Mouse (Mus musculus) liver, embryonic 14.5 days (tissue): Measurements from ENCODE around the gene Zfp618. TPM values are rescaled to one million over a fixed set of nuclear protein-coding genes. Genes with fewer than 3 reads are reported as not detected.

Experiments
- ATAC-seq: fragments of 200-750 bp; cut with Nextera tagmentation; 2 replicates; pipeline ENCODE4 v1.8.0; 2017; ENCODE audit warnings: moderate number of reproducible peaks, mild to moderate bottlenecking, moderate library complexity; ENCODE audit not compliant: insufficient read depth
- DNase-seq, 3 experiments: peaks; one replicate each; pipeline ENCODE4 v3.0.0-alpha.2; 2012 to 2013; ENCODE audit warnings: low read depth in 3 of 3, low spot score in 3 of 3
- H3K27ac ChIP-seq: fragments of 300-500 bp; sonication (generic); 2 replicates; pipeline ENCODE4 v1.5.1; 2014; ENCODE audit warnings: moderate library complexity, mild to moderate bottlenecking, control low read depth, inconsistent platforms
- H3K27me3 ChIP-seq: fragments of 300-500 bp; sonication (generic); 2 replicates; pipeline ENCODE4 v1.6.1; 2014; ENCODE audit warnings: mild to moderate bottlenecking, low read length, moderate library complexity; ENCODE audit not compliant: control insufficient read depth, insufficient read depth
- H3K36me3 ChIP-seq: fragments of 300-500 bp; sonication (generic); replicated peaks from 2 replicates; pipeline ENCODE4 v1.6.1; 2014; ENCODE audit warnings: low read depth; ENCODE audit not compliant: control insufficient read depth, insufficient read depth
- H3K4me1 ChIP-seq, 2 experiments: fragments of 200-500 bp in 1 of 2; fragments of 300-500 bp in 1 of 2; sonication (generic) in 1 of 2; replicated peaks; 2 replicates each; pipeline ENCODE4 v1.6.1; 2012 to 2014; ENCODE audit warnings: antibody characterized with exemption in 1 of 2, inconsistent platforms in 1 of 2, low read length in 1 of 2; ENCODE audit not compliant: control insufficient read depth in 2 of 2, insufficient read depth in 2 of 2
- H3K4me2 ChIP-seq: fragments of 300-500 bp; sonication (generic); 2 replicates; pipeline ENCODE4 v1.6.1; 2014; ENCODE audit warnings: low read depth, mild to moderate bottlenecking, control low read depth, moderate library complexity
- H3K4me3 ChIP-seq, 2 experiments: fragments of 200-500 bp in 1 of 2; fragments of 300-500 bp in 1 of 2; sonication (generic) in 1 of 2; 2 replicates each; pipeline ENCODE4 v1.5.1; 2012 to 2014; ENCODE audit warnings: low read depth in 2 of 2, low read length in 2 of 2, mild to moderate bottlenecking in 2 of 2, control low read depth in 1 of 2, inconsistent platforms in 1 of 2, moderate library complexity in 1 of 2; ENCODE audit not compliant: insufficient read depth in 1 of 2
- H3K9ac ChIP-seq: fragments of 300-500 bp; sonication (generic); replicated peaks from 2 replicates; pipeline ENCODE4 v1.6.1; 2014; ENCODE audit warnings: mild to moderate bottlenecking, control low read depth, moderate library complexity
- H3K9me3 ChIP-seq: fragments of 300-500 bp; sonication (generic); 2 replicates; pipeline ENCODE4 v1.6.1; 2016; ENCODE audit warnings: low read length, mixed read lengths; ENCODE audit not compliant: control insufficient read depth
- CTCF ChIP-seq: IDR thresholded peaks from 2 replicates; pipeline ENCODE4 v1.5.1; 2016; ENCODE audit warnings: antibody characterized with exemption, low read depth, control low read depth
- EP300 ChIP-seq: IDR thresholded peaks from 2 replicates; pipeline ENCODE4 v1.6.1; 2016; ENCODE audit warnings: antibody characterized with exemption, low read depth
- WGBS: fragments of 180-500 bp; shearing (Covaris S2); extraction: QIAGEN DNeasy Blood & Tissue Kit; methylation state at CpG from one replicate; pipeline ENCODE4 v1.1.7; 2014; ENCODE audit not compliant: insufficient replicate concordance; 5-methylcytosine and 5-hydroxymethylcytosine counted together
- polyA plus RNA-seq, 2 experiments: library from polyadenylated mRNA; depleted of rRNA in 1 of 2; stranded (reverse) in 1 of 2; unstranded in 1 of 2; fragments of >200 nt; fragmentation: Nextera tagmentation in 1 of 2; extraction: Ambion mirVana in 1 of 2; gene quantifications; 2 replicates each; pipeline versions ENCODE4 v1.2.1 to v1.2.3; 2012 to 2014

The Zfp618 gene
- polyA plus RNA-seq, 2 experiments, result 1.5 TPM

- Histone ChIP-seq H3K9me3 (no peaks in the 10 kb centered on the region), H3K27me3 (no peaks in the 10 kb centered on the region), H3K36me3 (no peaks in the 10 kb centered on the region), H3K4me2 (no peak overlapping the region), H3K4me3 (no peak overlapping the region), H3K27ac (no peak overlapping the region), H3K9ac (no peak overlapping the region), H3K4me1 (no peaks in the 10 kb centered on the region)
- ATAC-seq (no peak), DNase-seq (no peak)
- WGBS, result 65% methylated on average over 4 of the region's 4 CpGs
- TF ChIP-seq EP300, result no peak
- TF ChIP-seq CTCF, result no peak
These were observed 65.9 kb downstream of the Zfp618 start for GRCm38 (mm10) chr4:63031240-63031639.

- Histone ChIP-seq H3K36me3 (no peaks in the 10 kb centered on the region), H3K4me3 (no peak overlapping the region), H3K4me1 (no peaks in the 10 kb centered on the region), H3K27ac (no peak overlapping the region), H3K4me2 (no peak overlapping the region), H3K9me3 (no peaks in the 10 kb centered on the region), H3K27me3 (no peaks in the 10 kb centered on the region), H3K9ac (no peak overlapping the region)
- WGBS, result 59% methylated on average over 9 of the region's 9 CpGs
- ATAC-seq (no peak), DNase-seq (no peak)
- TF ChIP-seq CTCF, result no peak
- no peak for TF ChIP-seq EP300
These were observed 67.2 kb downstream of the Zfp618 start for GRCm38 (mm10) chr4:63032581-63033006.

GRCm38 (mm10) chr4:63033724-63034123 lies 68.4 kb downstream of the Zfp618 start:
- WGBS, result 45% methylated on average over 5 of the region's 5 CpGs
- no peak for DNase-seq
- Histone ChIP-seq H3K36me3 (no peaks in the 10 kb centered on the region), H3K4me2 (no peak overlapping the region), H3K27me3 (no peaks in the 10 kb centered on the region), H3K27ac (no peak overlapping the region), H3K9ac (no peak overlapping the region), H3K9me3 (no peaks in the 10 kb centered on the region), H3K4me1 (no peaks in the 10 kb centered on the region), H3K4me3 (no peak overlapping the region)
- ATAC-seq, result no peak
- TF ChIP-seq EP300, result no peak
- TF ChIP-seq CTCF, result no peak

GRCm38 (mm10) chr4:63035991-63036390 lies 70.6 kb downstream of the Zfp618 start:
- Histone ChIP-seq H3K36me3 (no peaks in the 10 kb centered on the region), H3K27ac (no peak overlapping the region), H3K4me2 (no peak overlapping the region), H3K9me3 (no peaks in the 10 kb centered on the region), H3K9ac (no peak overlapping the region), H3K4me1 (no peaks in the 10 kb centered on the region), H3K4me3 (no peak overlapping the region), H3K27me3 (no peaks in the 10 kb centered on the region)
- whole genome bisulfite sequencing, result 57% methylated on average over 7 of the region's 7 CpGs
- TF ChIP-seq CTCF, result no peak
- no peak for TF ChIP-seq EP300
- ATAC-seq (no peak), DNase-seq (no peak)

GRCm38 (mm10) chr4:63036790-63037189 lies 71.4 kb downstream of the Zfp618 start:
- no peak overlapping the region for H3K27ac ChIP-seq
- no peaks in the 10 kb centered on the region for H3K9me3 ChIP-seq
- H3K4me3 ChIP-seq, result no peak overlapping the region
- H3K9ac ChIP-seq, result no peak overlapping the region
- no peak for DNase-seq
- H3K4me2 ChIP-seq, result no peak overlapping the region
- no peaks in the 10 kb centered on the region for H3K36me3 ChIP-seq
- TF ChIP-seq EP300 (no peak), CTCF (no peak)
- H3K27me3 ChIP-seq, result no peaks in the 10 kb centered on the region
- 58% methylated on average over 5 of the region's 5 CpGs for WGBS
- no peak for ATAC-seq
- H3K4me1 ChIP-seq, result no peaks in the 10 kb centered on the region
